Mouse (Mus musculus) ES-E14 (cell line): ENCODE measurements around the gene Ntf3. TPM values are rescaled to one million over a fixed set of nuclear protein-coding genes. Genes with fewer than 3 reads are reported as not detected.

Experiments used
- DNase-seq: peaks from one replicate; pipeline ENCODE4 v3.0.0-alpha.2; 2013; ENCODE audit warnings: low read depth, low spot score
- H3K27ac ChIP-seq: 2 replicates; pipeline ENCODE4 v1.5.1; 2012; ENCODE audit warnings: low read depth, mild to moderate bottlenecking, low read length, moderate library complexity, mixed read lengths; ENCODE audit not compliant: poor library complexity, insufficient read depth, severe bottlenecking
- H3K36me3 ChIP-seq: 2 replicates; pipeline ENCODE4 v1.6.1; 2012; ENCODE audit warnings: mild to moderate bottlenecking, low read length, moderate library complexity, mixed read lengths; ENCODE audit not compliant: control insufficient read depth, poor library complexity, insufficient read depth, severe bottlenecking
- H3K4me1 ChIP-seq, 2 experiments: fragments of 150-350 bp in 1 of 2; sonication (generic) in 1 of 2; 2 replicates each; pipeline ENCODE4 v1.6.1; 2012; ENCODE audit warnings: low read length in 2 of 2, mild to moderate bottlenecking in 1 of 2, mixed read lengths in 1 of 2; ENCODE audit not compliant: control insufficient read depth in 2 of 2, insufficient read depth in 2 of 2, poor library complexity in 1 of 2
- H3K4me3 ChIP-seq, 2 experiments: fragments of 150-350 bp in 1 of 2; sonication (generic) in 1 of 2; 2 replicates each; pipeline ENCODE4 v1.5.1; 2012; ENCODE audit warnings: low read length in 2 of 2, low read depth in 1 of 2, mild to moderate bottlenecking in 1 of 2, mixed read lengths in 1 of 2; ENCODE audit not compliant: insufficient read depth in 1 of 2, poor library complexity in 1 of 2, severe bottlenecking in 1 of 2
- H3K9ac ChIP-seq: 2 replicates; pipeline ENCODE4 v1.6.1; 2012; ENCODE audit warnings: low read depth, mild to moderate bottlenecking, low read length, mixed read lengths; ENCODE audit not compliant: poor library complexity, insufficient read depth, severe bottlenecking
- H3K9me3 ChIP-seq: fragments of 150-350 bp; sonication (generic); 2 replicates; pipeline ENCODE4 v1.6.1; 2012; ENCODE audit warnings: low read depth, mild to moderate bottlenecking, low read length; ENCODE audit not compliant: control insufficient read depth, insufficient read depth
- CHD2 ChIP-seq: IDR thresholded peaks from 2 replicates; pipeline ENCODE4 v1.6.1; 2014; ENCODE audit warnings: mild to moderate bottlenecking, low read depth, low read length, inconsistent platforms
- HCFC1 ChIP-seq: IDR thresholded peaks from 2 replicates; pipeline ENCODE4 v1.6.1; 2012; ENCODE audit warnings: low read length, inconsistent platforms, borderline replicate concordance; ENCODE audit not compliant: insufficient read depth
- MAFK ChIP-seq: IDR thresholded peaks from 2 replicates; pipeline ENCODE4 v1.6.1; 2014; ENCODE audit warnings: mild to moderate bottlenecking, low read depth, low read length, inconsistent platforms; ENCODE audit not compliant: insufficient read depth
- ZC3H11A ChIP-seq: IDR thresholded peaks from 2 replicates; pipeline ENCODE4 v1.6.1; 2012; ENCODE audit warnings: low read depth, mild to moderate bottlenecking, inconsistent platforms, low read length, borderline replicate concordance
- ZNF384 ChIP-seq: IDR thresholded peaks from 2 replicates; pipeline ENCODE4 v1.6.1; 2012; ENCODE audit warnings: low read depth, low read length, inconsistent platforms
- in situ Hi-C, 2 experiments: fragments of 600-800 bp; cut with MboI; formaldehyde crosslinking; loops; one replicate each; pipeline ENCODE4 v1.15.1; 2025; ENCODE audit warnings: low sequenced_read_pairs in 2 of 2, inconsistent platforms in 1 of 2; ENCODE audit not compliant: unreplicated experiment in 2 of 2
- total RNA-seq: library from RNA; depleted of rRNA; stranded (reverse); fragments of 300-350 nt; gene quantifications from 2 replicates; pipeline ENCODE4 v1.2.3, GENCODE M21; 2012

Ntf3 gene
- total RNA-seq, 1 experiment: 0.54 TPM

GRCm38 (mm10) chr6:126114934-126115633 is 51.6 kb downstream of the Ntf3 start:
- Histone ChIP-seq H3K9me3 (no peaks in the 10 kb centered on the region), H3K4me1 (peaks cover 0 to 2% of the 10 kb centered on the region in 2 experiments; a peak in 1 of 4 replicates), H3K9ac (no peak overlapping the region), H3K4me3 (no peak overlapping the region), H3K36me3 (no peaks in the 10 kb centered on the region), H3K27ac (no peak overlapping the region)
- in situ Hi-C loops: no loop called here
- DNase-seq: no peak
- TF ChIP-seq HCFC1 (no peak), MAFK (no peak), CHD2 (no peak), ZNF384 (no peak), ZC3H11A (no peak)

DNA sequence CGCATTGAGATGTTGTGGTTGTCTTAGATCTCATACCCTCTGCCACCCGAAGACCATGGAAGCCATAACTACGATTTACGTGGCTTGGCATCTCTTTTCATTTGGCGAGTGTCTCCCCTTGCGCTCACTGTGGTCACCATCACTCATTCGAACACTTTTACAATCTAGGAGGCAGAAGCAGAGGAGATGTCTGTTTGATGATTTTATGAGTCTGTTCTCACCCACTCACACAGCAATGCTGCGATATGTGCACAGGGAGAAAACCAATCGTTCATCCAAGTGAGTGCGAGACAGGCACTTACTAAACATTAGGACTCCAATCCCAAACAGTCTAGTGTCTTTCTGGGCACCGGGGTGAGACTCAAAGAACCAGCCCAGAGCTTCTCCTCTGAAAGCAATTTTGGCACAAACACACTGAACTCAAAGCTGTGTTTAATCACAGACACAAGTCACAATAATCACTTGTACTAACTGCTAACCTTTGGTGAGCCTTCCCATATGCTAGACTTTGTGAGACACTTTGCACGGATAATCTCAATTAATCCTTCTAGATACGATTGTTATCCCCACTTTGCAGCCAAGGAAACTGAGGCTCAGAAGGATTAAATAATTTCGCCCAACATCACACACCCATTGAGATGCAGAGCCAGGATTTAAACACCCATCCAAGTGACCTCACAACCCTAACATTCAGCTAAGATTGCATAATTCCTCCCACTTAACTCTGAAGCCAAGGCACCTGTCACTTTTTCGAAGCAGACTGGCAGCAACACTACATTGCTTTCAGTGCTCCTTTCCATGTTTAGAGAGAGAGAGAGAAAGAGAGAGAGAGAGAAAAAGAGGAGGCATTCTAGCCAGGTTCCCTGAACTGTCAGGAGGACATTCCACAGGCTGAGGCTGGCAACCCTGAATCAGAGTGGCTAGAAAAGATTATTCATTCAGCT is 55.5 kb downstream of the Ntf3 start:
- TF ChIP-seq HCFC1 (no peak), MAFK (no peak), ZC3H11A (no peak), CHD2 (no peak), ZNF384 (no peak)
- in situ Hi-C loops: no loop called here
- Histone ChIP-seq H3K36me3 (no peaks in the 10 kb centered on the region), H3K4me1 (no peaks in the 10 kb centered on the region; a peak in 1 of 4 replicates), H3K9me3 (no peaks in the 10 kb centered on the region), H3K9ac (no peak overlapping the region), H3K4me3 (no peak overlapping the region), H3K27ac (no peak overlapping the region)
- no peak for DNase-seq

DNA sequence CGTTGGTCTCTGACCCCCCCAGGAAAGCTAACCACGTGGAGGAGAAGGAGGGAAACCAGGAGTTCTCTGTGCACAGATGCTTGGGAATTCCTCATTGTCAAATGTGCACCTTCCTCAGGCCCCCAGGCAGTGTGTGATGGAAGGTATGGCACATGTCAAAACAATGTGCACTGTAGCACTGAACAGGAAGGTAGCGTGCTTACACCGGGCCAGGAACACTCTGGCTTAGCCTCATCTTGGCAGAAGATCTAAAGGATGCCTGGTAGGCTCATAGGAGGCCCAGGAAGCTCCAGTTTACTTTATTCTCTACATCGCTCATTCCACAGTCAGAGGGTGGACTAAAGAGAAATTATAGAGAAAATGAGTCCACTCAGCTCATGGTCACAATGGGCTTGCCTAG is 57.5 kb downstream of the Ntf3 start:
- Histone ChIP-seq H3K4me1 (no peaks in the 10 kb centered on the region), H3K27ac (no peak overlapping the region), H3K36me3 (no peaks in the 10 kb centered on the region), H3K9ac (no peak overlapping the region), H3K4me3 (no peak overlapping the region), H3K9me3 (no peaks in the 10 kb centered on the region)
- TF ChIP-seq HCFC1 (no peak), CHD2 (no peak), ZC3H11A (no peak)
- DNase-seq: no peak
- in situ Hi-C loops: no loop called here

DNA sequence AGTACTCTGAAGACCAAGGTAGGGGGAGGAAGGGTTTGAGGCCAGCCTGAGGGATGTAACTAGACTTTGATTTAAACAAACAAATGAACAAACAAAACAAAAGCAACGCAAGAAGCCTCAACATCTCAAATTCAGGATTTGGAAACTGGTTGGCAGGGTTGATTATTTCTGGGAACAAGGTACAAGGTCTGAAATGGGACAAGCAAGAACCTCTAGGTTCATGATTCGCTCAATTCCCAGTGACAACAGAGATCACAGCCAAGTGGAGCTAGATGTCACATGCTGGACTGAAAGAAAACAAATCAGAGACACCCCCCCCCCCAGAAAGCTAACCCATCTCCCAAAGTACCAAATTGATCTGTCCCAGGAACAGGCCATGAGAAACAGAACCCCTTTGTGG is 57.9 kb downstream of the Ntf3 start:
- in situ Hi-C loops: no loop called here
- H3K9me3 ChIP-seq: no peaks in the 10 kb centered on the region
- H3K27ac ChIP-seq: no peak overlapping the region
- H3K36me3 ChIP-seq: no peaks in the 10 kb centered on the region
- no peak for DNase-seq
- H3K4me1 ChIP-seq: no peaks in the 10 kb centered on the region
- H3K4me3 ChIP-seq: no peak overlapping the region
- H3K9ac ChIP-seq: no peak overlapping the region
- TF ChIP-seq ZNF384 (no peak), CHD2 (no peak)
